10 mouse cellular contexts compared by ENCODE assay signal in genomic region chr13:119754635-119755020, GRCm38 (mm10). TPM values are rescaled to one million over a fixed set of nuclear protein-coding genes. Genes with fewer than 3 reads are reported as not detected.
A peak's percentile ranks its signal among the peaks of the same experiment; 100 is the strongest.
DNase-seq lines count a peak whose midpoint lies in the region; ATAC-seq and TF ChIP-seq lines count a peak whose summit lies in the region.
"Had no signal": no experiment of that assay in that cellular context is flagged by ENCODE, and none has a peak within 500 bp of the region (broad histone marks: within the 10 kb centered on the region; RNA-seq: fewer than 3 reads in every experiment).

No protein-coding gene starts in this region.

- peaks cover 11% of the 10 kb centered on the region for H3K4me1 ChIP-seq in lung, embryonic 15.5 days
- peaks cover 40% of the 10 kb centered on the region for H3K4me1 ChIP-seq in forebrain, embryonic 10.5 days
- peaks cover 16% of the 10 kb centered on the region for H3K4me1 ChIP-seq in limb, embryonic 13.5 days
- peaks cover 10% of the 10 kb centered on the region for H3K4me1 ChIP-seq in olfactory bulb, adult 2 months (ENCODE audit: control insufficient read depth, insufficient read depth, low read length)

- WGBS in lung, embryonic 15.5 days: 16% methylated on average over 3 of the region's 3 CpGs
- 25% methylated on average over 3 of the region's 3 CpGs for WGBS in forebrain, embryonic 10.5 days
- WGBS in limb, embryonic 13.5 days: 29% methylated on average over 3 of the region's 3 CpGs
- 3% methylated on average over 3 of the region's 3 CpGs for WGBS in olfactory bulb, adult 2 months

- DNase-seq in lung, postnatal 10 days: no peak
- no peak for DNase-seq in forebrain, embryonic 10.5 days (ENCODE audit: extremely low spot score, low spot score)
- no peak for DNase-seq in gastrocnemius, postnatal 10 days
- DNase-seq in ovary, postnatal 10 days (ENCODE audit: low spot score): no peak
- DNase-seq: heart, postnatal 36 days had no signal

- peak overlapping the region; percentile 58 for H3K4me3 ChIP-seq in lung, embryonic 15.5 days
- peak overlapping the region; percentile 73 for H3K4me3 ChIP-seq in forebrain, embryonic 10.5 days
- peak overlapping the region; percentile 60 for H3K4me3 ChIP-seq in limb, embryonic 13.5 days
- peak overlapping the region; percentile 67 for H3K4me3 ChIP-seq in olfactory bulb, adult 2 months (ENCODE audit: insufficient read depth, low read depth, low read length)
- H3K4me3 ChIP-seq: myocyte had no signal

- no peaks in the 10 kb centered on the region for H3K36me3 ChIP-seq in lung, embryonic 15.5 days
- H3K36me3 ChIP-seq in forebrain, embryonic 10.5 days (replicated peaks): peaks cover 12% of the 10 kb centered on the region
- no peaks in the 10 kb centered on the region for H3K36me3 ChIP-seq in limb, embryonic 13.5 days

- no peaks in the 10 kb centered on the region for H3K27me3 ChIP-seq in lung, embryonic 15.5 days
- H3K27me3 ChIP-seq in forebrain, embryonic 10.5 days (ENCODE audit: poor library complexity, severe bottlenecking): no peaks in the 10 kb centered on the region
- no peaks in the 10 kb centered on the region for H3K27me3 ChIP-seq in limb, embryonic 13.5 days

- 0 out of 2 replicates have a peak overlapping the region, but pooled peaks have one; percentile 49 for H3K9ac ChIP-seq in lung, embryonic 15.5 days
- peak overlapping the region; percentile 81; the same call in 1 of the 2 replicates for H3K9ac ChIP-seq in limb, embryonic 13.5 days

- peak overlapping the region; percentile 94 for H3K4me2 ChIP-seq in lung, embryonic 15.5 days
- H3K4me2 ChIP-seq in limb, embryonic 13.5 days (replicated peaks): peak overlapping the region; percentile 98

- no peak for ATAC-seq in lung, embryonic 15.5 days (ENCODE audit: borderline replicate concordance, extremely low read depth, low FRiP score, low TSS enrichment)
- no peak for ATAC-seq in limb, embryonic 13.5 days (ENCODE audit: low FRiP score, low read depth)
- no peak for ATAC-seq in CD4-positive, CD25-positive, alpha-beta regulatory T cell, adult 4 months

- H3K27ac ChIP-seq in lung, embryonic 15.5 days: no peak overlapping the region
- H3K27ac ChIP-seq in forebrain, embryonic 10.5 days: peak overlapping the region; percentile 89
- no peak overlapping the region for H3K27ac ChIP-seq in limb, embryonic 13.5 days
- H3K27ac ChIP-seq in olfactory bulb, adult 2 months (ENCODE audit: insufficient read depth, low read depth, low read length): peak overlapping the region; percentile 92

- TF ChIP-seq CTCF in olfactory bulb, adult 2 months (IDR thresholded peaks at IDR 0.05; ENCODE audit: insufficient read depth, low read depth, low read length): no peak

- no peaks in the 10 kb centered on the region for H3K9me3 ChIP-seq in lung, embryonic 15.5 days
- H3K9me3 ChIP-seq in forebrain, embryonic 10.5 days: no peaks in the 10 kb centered on the region
- no peaks in the 10 kb centered on the region for H3K9me3 ChIP-seq in limb, embryonic 13.5 days

- no peak for TF ChIP-seq POLR2A in olfactory bulb, adult 2 months (IDR thresholded peaks at IDR 0.05; ENCODE audit: insufficient read depth, low read depth, low read length)

RNA-seq across cellular contexts. Expression of gene Nim1k, which starts 1.1 kb away (rescaled TPM):
- polyA plus RNA-seq in lung, embryonic 15.5 days (2015; fragmentation: Nextera tagmentation; extraction: Ambion mirVana): 0.97 and 1.0 TPM in 2 replicates
- 3.3 and 3.5 TPM in 2 replicates for polyA plus RNA-seq in forebrain, embryonic 10.5 days (2016; fragmentation: Nextera tagmentation; extraction: Ambion mirVana)
- 2.3 and 2.8 TPM in 2 replicates for polyA plus RNA-seq in limb, embryonic 13.5 days (2015; fragmentation: Nextera tagmentation; extraction: Ambion mirVana)
- polyA plus RNA-seq in olfactory bulb, adult 2 months (2012; ENCODE audit: insufficient read depth, insufficient read length, low replicate concordance, missing spikeins): not detected in 2 replicates
- total RNA-seq in gastrocnemius, postnatal 10 days (2021): 1 to 10 TPM; 2.1 to 2.5 TPM
- polyA plus RNA-seq in CD4-positive, CD25-positive, alpha-beta regulatory T cell, adult 4 months (2017; shearing (Covaris generic)): 1 to 10 TPM in 1 of 2 experiments, under 1 TPM in 1; 0.75 to 1.1 TPM

RNA-seq across cellular contexts. Expression of gene Zfp131, which starts 36.1 kb away (rescaled TPM):
- 38.1 and 39.5 TPM in 2 replicates for polyA plus RNA-seq in lung, embryonic 15.5 days (2015; fragmentation: Nextera tagmentation; extraction: Ambion mirVana)
- polyA plus RNA-seq in forebrain, embryonic 10.5 days (2016; fragmentation: Nextera tagmentation; extraction: Ambion mirVana): 42.7 and 44.4 TPM in 2 replicates
- polyA plus RNA-seq in limb, embryonic 13.5 days (2015; fragmentation: Nextera tagmentation; extraction: Ambion mirVana): 41.3 and 42.3 TPM in 2 replicates
- not detected in 2 replicates for polyA plus RNA-seq in olfactory bulb, adult 2 months (2012; ENCODE audit: insufficient read depth, insufficient read length, low replicate concordance, missing spikeins)
- total RNA-seq in gastrocnemius, postnatal 10 days (2021): 10 to 100 TPM; 14.9 to 20.6 TPM
- 10 to 100 TPM; 26.1 to 29.2 TPM for polyA plus RNA-seq in CD4-positive, CD25-positive, alpha-beta regulatory T cell, adult 4 months (2017; shearing (Covaris generic))

Comparison
In these comparisons a context has a peak if more than half of its experiments do, and no peak if none do; other contexts are left out.
1. H3K27ac ChIP-seq: peak in forebrain, embryonic 10.5 days (single experiment) and olfactory bulb, adult 2 months (single experiment); none in lung, embryonic 15.5 days (single experiment) and limb, embryonic 13.5 days (single experiment).
2. Peak in every context shown above with its lines, with median percentiles within 50 percentile points of each other: H3K4me3 ChIP-seq.